Mouse (Mus musculus) thymus, adult 2 months (tissue): ENCODE results near the gene Tmem255b. TPM values are rescaled to one million over a fixed set of nuclear protein-coding genes. Genes with fewer than 3 reads are reported as not detected.

ENCODE experiments used
- DNase-seq: peaks from one replicate; pipeline ENCODE4 v3.0.0; 2021
- H3K27ac ChIP-seq: fragments of 200-500 bp; 2 replicates; pipeline ENCODE4 v1.5.1; 2012; ENCODE audit warnings: low read length, control low read depth; ENCODE audit not compliant: control insufficient read depth, insufficient read depth
- H3K27me3 ChIP-seq: fragments of 200-500 bp; 2 replicates; pipeline ENCODE4 v1.6.1; 2012; ENCODE audit warnings: mild to moderate bottlenecking, low read length, moderate library complexity, mixed read lengths; ENCODE audit not compliant: control insufficient read depth, insufficient read depth
- H3K36me3 ChIP-seq: fragments of 200-500 bp; 2 replicates; pipeline ENCODE4 v1.6.1; 2012; ENCODE audit warnings: mild to moderate bottlenecking, low read length, moderate library complexity; ENCODE audit not compliant: control insufficient read depth, insufficient read depth
- H3K4me1 ChIP-seq: fragments of 200-500 bp; replicated peaks from 2 replicates; pipeline ENCODE4 v1.6.1; 2012; ENCODE audit warnings: low read length; ENCODE audit not compliant: control insufficient read depth, insufficient read depth
- H3K4me3 ChIP-seq: fragments of 200-500 bp; 2 replicates; pipeline ENCODE4 v1.5.1; 2012; ENCODE audit warnings: mild to moderate bottlenecking, low read length, control low read depth, moderate library complexity; ENCODE audit not compliant: control insufficient read depth, insufficient read depth
- CTCF ChIP-seq: fragments of 200-500 bp; IDR thresholded peaks from 2 replicates; pipeline ENCODE4 v1.5.1; 2012; ENCODE audit warnings: mild to moderate bottlenecking, control low read depth, low read length, moderate library complexity, borderline replicate concordance; ENCODE audit not compliant: control insufficient read depth, poor library complexity, insufficient read depth; ENCODE audit errors: extremely low read depth
- POLR2A ChIP-seq: fragments of 200-500 bp; IDR thresholded peaks from 2 replicates; pipeline ENCODE4 v1.6.1; 2012; ENCODE audit warnings: mild to moderate bottlenecking, low read length, control low read depth, moderate library complexity; ENCODE audit not compliant: control insufficient read depth, poor library complexity, insufficient read depth; ENCODE audit errors: extremely low read depth
- WGBS: fragments of 180-500 bp; shearing (Covaris S2); methylation state at CpG from one replicate; pipeline ENCODE4 v1.1.7; 2018; 5-methylcytosine and 5-hydroxymethylcytosine counted together
- polyA plus RNA-seq: library from polyadenylated mRNA; depleted of rRNA; stranded (reverse); fragments of >200 nt; gene quantifications from 2 replicates; pipeline ENCODE4 v1.2.3, GENCODE M21; 2012

Tmem255b gene
- polyA plus RNA-seq, 1 experiment: 5.5 TPM

GRCm38 (mm10) chr8:13459431-13459830 lies 24.4 kb downstream of the Tmem255b start:
- no peaks in the 10 kb centered on the region for H3K27me3 ChIP-seq
- no peaks in the 10 kb centered on the region for H3K36me3 ChIP-seq
- no peak for DNase-seq
- H3K4me3 ChIP-seq: no peak overlapping the region
- no peak for TF ChIP-seq CTCF
- H3K27ac ChIP-seq: no peak overlapping the region
- WGBS: 99% methylated on average over 4 of the region's 4 CpGs
- H3K4me1 ChIP-seq: no peaks in the 10 kb centered on the region

DNA sequence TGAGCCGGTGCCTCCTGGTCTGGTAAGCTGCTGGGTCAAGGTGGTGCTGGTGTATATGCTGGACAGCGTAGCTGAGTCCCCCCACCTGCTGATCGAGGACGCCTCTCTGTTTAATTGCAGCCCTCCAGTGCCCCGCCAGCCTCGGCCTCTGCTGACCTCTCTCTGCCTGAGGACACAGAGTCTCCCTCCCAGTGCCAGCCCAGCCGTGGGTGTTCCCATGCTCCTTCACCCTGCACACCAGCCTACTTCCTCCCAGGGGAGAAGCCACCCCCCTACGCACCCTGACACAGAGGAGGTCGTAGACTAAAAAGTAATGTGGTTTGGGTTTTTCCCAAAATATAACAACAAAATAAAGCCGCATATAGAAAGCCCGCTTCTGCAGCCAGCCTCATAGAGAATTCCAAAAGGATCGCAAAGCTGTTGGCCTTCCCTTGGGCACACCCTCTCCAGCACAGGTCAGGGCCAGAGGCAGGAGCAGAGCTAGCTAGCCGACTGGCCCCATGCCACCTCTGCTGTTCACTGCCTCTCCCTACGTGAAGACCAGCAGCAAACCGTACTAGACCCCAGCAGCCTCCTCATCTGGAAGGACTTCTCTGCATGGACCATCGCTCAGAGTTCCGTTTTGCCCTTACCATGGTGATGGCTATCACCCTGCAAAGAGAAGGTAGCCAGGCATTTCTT lies 26.2 kb downstream of the Tmem255b start:
- Histone ChIP-seq H3K27ac (no peak overlapping the region), H3K4me1 (no peaks in the 10 kb centered on the region), H3K27me3 (no peaks in the 10 kb centered on the region), H3K36me3 (no peaks in the 10 kb centered on the region), H3K4me3 (no peak overlapping the region)
- no peak for DNase-seq
- no peak for TF ChIP-seq CTCF
- TF ChIP-seq POLR2A: no peak
- WGBS: 73% methylated on average over 17 of the region's 17 CpGs

DNA sequence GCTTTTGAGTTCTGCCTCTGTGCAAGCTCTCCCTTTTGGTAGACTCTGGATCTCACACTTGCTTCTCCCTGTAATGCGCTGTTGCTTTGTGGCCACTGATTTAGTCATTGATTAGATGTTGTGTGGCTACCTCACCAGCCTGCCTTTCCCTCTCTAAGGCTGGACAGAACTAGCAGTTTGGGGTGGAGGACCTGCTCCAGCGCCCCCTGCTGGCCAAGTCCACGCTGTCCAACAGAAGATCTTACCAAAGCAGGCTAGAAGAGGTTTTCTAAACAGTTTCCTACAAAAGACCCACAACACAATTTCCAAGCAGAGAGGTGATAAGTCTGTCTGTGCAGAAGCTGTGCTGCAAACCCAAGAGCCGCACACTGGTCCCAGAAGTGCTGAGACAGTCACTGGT lies 26.9 kb downstream of the Tmem255b start:
- Histone ChIP-seq H3K27me3 (no peaks in the 10 kb centered on the region), H3K4me3 (no peak overlapping the region), H3K27ac (no peak overlapping the region), H3K36me3 (no peaks in the 10 kb centered on the region), H3K4me1 (no peaks in the 10 kb centered on the region)
- 39% methylated on average over 4 of the region's 4 CpGs for WGBS
- DNase-seq: peak; percentile 77
- TF ChIP-seq POLR2A (no peak), CTCF (peak; percentile 93)

DNA sequence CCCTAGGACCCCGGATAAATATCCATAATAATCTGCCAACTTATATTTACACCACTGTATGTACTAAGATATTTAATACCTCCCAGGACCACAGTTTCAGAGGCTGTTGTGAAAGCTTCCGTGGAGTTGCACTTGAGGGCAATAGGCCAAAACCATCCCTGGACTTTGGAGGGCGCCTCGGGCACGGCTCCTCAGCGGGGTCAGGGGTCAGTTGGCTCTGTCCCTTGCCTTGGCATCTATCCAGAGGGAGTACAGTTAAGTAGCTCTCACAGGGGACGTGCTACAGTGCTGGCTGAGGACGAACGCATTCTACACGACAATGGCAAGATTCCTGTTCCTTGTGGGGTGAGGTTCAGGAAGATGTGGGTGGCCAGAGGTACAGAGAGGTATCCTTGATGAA lies 27.4 kb downstream of the Tmem255b start:
- no peak overlapping the region for H3K4me3 ChIP-seq
- H3K36me3 ChIP-seq: no peaks in the 10 kb centered on the region
- no peaks in the 10 kb centered on the region for H3K4me1 ChIP-seq
- no peak for TF ChIP-seq CTCF
- TF ChIP-seq POLR2A: no peak
- DNase-seq: no peak
- WGBS: 89% methylated on average over 10 of the region's 10 CpGs
- H3K27me3 ChIP-seq: no peaks in the 10 kb centered on the region
- H3K27ac ChIP-seq: no peak overlapping the region

DNA sequence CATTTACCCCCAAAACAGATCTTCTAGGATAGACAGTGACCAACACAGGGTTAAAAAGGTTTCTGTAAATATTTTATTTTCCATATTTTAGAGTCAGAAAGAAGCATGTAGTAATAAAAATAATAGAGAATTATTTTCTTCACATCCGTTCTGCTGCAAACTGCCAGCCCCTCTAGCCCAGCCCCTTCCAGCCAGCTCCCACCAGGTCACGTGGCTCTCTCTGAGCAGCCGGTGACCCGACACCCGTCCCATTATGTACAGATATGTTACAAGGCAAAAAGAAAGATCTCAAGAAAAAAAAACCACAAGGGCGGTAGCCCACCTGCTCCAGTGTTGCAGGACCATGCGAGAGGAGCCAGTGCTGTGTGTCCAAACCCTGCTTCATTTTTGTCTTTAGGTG lies 30.3 kb downstream of the Tmem255b start:
- Histone ChIP-seq H3K4me1 (no peaks in the 10 kb centered on the region), H3K27me3 (no peaks in the 10 kb centered on the region), H3K36me3 (no peaks in the 10 kb centered on the region), H3K27ac (no peak overlapping the region), H3K4me3 (no peak overlapping the region)
- 83% methylated on average over 7 of the region's 7 CpGs for WGBS
- no peak for TF ChIP-seq CTCF
- no peak for TF ChIP-seq POLR2A
- DNase-seq: no peak

GRCm38 (mm10) chr8:13466989-13467388 lies 32.0 kb downstream of the Tmem255b start:
- Histone ChIP-seq H3K4me1 (no peaks in the 10 kb centered on the region), H3K36me3 (no peaks in the 10 kb centered on the region), H3K27me3 (no peaks in the 10 kb centered on the region), H3K4me3 (no peak overlapping the region), H3K27ac (no peak overlapping the region)
- TF ChIP-seq POLR2A: no peak
- 0 out of 2 replicates have a peak, but pooled peaks have one; percentile 18 for TF ChIP-seq CTCF
- 67% methylated on average over 5 of the region's 5 CpGs for WGBS
- peak; percentile 30 for DNase-seq

DNA sequence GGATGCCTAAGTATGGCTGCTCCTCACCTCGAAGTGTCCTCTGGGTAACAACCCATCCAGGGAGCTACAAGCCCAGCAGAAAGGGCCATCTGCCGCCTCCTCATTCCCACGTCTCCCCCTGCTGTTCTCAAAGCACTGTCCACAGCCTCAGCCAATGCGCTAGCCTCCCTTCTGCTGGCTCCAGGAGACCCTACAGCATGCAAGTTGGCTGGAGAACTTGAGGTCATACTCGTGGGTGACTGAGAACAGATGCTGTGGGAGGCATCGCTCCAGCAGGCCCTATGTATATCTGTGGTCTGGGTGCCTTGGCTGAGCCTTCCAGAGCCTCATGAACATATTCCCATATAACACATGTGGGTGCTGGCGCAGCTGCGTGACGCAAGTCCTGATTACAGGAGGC lies 33.7 kb downstream of the Tmem255b start:
- WGBS: 90% methylated on average over 9 of the region's 9 CpGs
- no peak for DNase-seq
- H3K27me3 ChIP-seq: no peaks in the 10 kb centered on the region
- no peaks in the 10 kb centered on the region for H3K36me3 ChIP-seq
- H3K4me1 ChIP-seq: no peaks in the 10 kb centered on the region
- TF ChIP-seq CTCF: no peak
- TF ChIP-seq POLR2A: no peak
- no peak overlapping the region for H3K4me3 ChIP-seq
- no peak overlapping the region for H3K27ac ChIP-seq
